Mouse (Mus musculus): ENCODE measurements around the gene Gna13. TPM values are rescaled to one million over a fixed set of nuclear protein-coding genes. Genes with fewer than 3 reads are reported as not detected.
A peak's percentile ranks its signal among the peaks of the same experiment; 100 is the strongest.

Gna13 gene
- total and polyA plus RNA-seq, 2 experiments from 2014 or later, result 44.4 to 55.0 TPM

GRCm38 (mm10) chr11:109425392-109426271 lies 63.0 kb downstream of the Gna13 start, which contains the start of gene Amz2:
Amz2 (plus strand) TSS chr11:109425946.
- Histone ChIP-seq H3K4me2 (ENCODE audit: low read depth, low read length) (peak within 1 kb of the TSS; percentile 75), H3K27ac (peak within 1 kb of the TSS; percentile 86), H3K4me3 (ENCODE audit: low read length) (peak within 1 kb of the TSS; percentile 65), H3K9me3 (ENCODE audit: low read length) (no peaks in the 10 kb centered on the region), H3K9ac (replicated peaks; ENCODE audit: low read length) (peak within 1 kb of the TSS; percentile 74), H3K4me1 (ENCODE audit: insufficient read depth, low read length) (peaks cover 4% of the 10 kb centered on the region; the same call in 1 of the 2 replicates), H3K36me3 (ENCODE audit: insufficient read depth, low read length) (peaks cover 9% of the 10 kb centered on the region; the same call in 1 of the 2 replicates), H3K27me3 (ENCODE audit: insufficient read depth, low read length) (no peaks in the 10 kb centered on the region)
- peak; percentile 81 for TF ChIP-seq CTCF (IDR thresholded peaks at IDR 0.05; ENCODE audit: low read depth)
- peak; percentile 96 for ATAC-seq
- DNase-seq (ENCODE audit: low spot score), result peak; percentile 99
- under 1% methylated on average over 64 of the region's 65 CpGs for WGBS

GRCm38 (mm10) chr11:109426272-109426586 lies 63.6 kb downstream of the Gna13 start:
- no peaks in the 10 kb centered on the region for H3K27me3 ChIP-seq (ENCODE audit: insufficient read depth, low read length)
- WGBS, result 0% methylated on average over 11 of the region's 11 CpGs
- no peak for TF ChIP-seq CTCF (IDR thresholded peaks at IDR 0.05; ENCODE audit: low read depth)
- no peak for DNase-seq (ENCODE audit: low spot score)
- no peaks in the 10 kb centered on the region for H3K9me3 ChIP-seq (ENCODE audit: low read length)
- H3K4me2 ChIP-seq (ENCODE audit: low read depth, low read length), result peak overlapping the region; percentile 75
- H3K36me3 ChIP-seq (ENCODE audit: insufficient read depth, low read length), result peaks cover 9% of the 10 kb centered on the region; the same call in 1 of the 2 replicates
- peak overlapping the region; percentile 65 for H3K4me3 ChIP-seq (ENCODE audit: low read length)
- peak overlapping the region; percentile 74 for H3K9ac ChIP-seq (replicated peaks; ENCODE audit: low read length)
- H3K4me1 ChIP-seq (ENCODE audit: insufficient read depth, low read length), result peaks cover 4% of the 10 kb centered on the region; the same call in 1 of the 2 replicates
- peak overlapping the region; percentile 86 for H3K27ac ChIP-seq
- no peak for ATAC-seq

GRCm38 (mm10) chr11:109427353-109427752 lies 64.7 kb downstream of the Gna13 start:
- no peak overlapping the region for H3K9ac ChIP-seq (replicated peaks; ENCODE audit: low read length)
- peaks cover 4% of the 10 kb centered on the region; the same call in 1 of the 2 replicates for H3K4me1 ChIP-seq (ENCODE audit: insufficient read depth, low read length)
- DNase-seq (ENCODE audit: low spot score) (no peak), ATAC-seq (no peak)
- peaks cover 9% of the 10 kb centered on the region; the same call in 1 of the 2 replicates for H3K36me3 ChIP-seq (ENCODE audit: insufficient read depth, low read length)
- over 99% methylated on average over 5 of the region's 5 CpGs for WGBS
- no peak overlapping the region for H3K27ac ChIP-seq
- peak overlapping the region; percentile 75; the same call in 1 of the 2 replicates for H3K4me2 ChIP-seq (ENCODE audit: low read depth, low read length)
- H3K9me3 ChIP-seq (ENCODE audit: low read length), result no peaks in the 10 kb centered on the region
- TF ChIP-seq CTCF (IDR thresholded peaks at IDR 0.05; ENCODE audit: low read depth), result no peak
- H3K27me3 ChIP-seq (ENCODE audit: insufficient read depth, low read length), result no peaks in the 10 kb centered on the region
- H3K4me3 ChIP-seq (ENCODE audit: low read length), result no peak overlapping the region

- H3K36me3 ChIP-seq (ENCODE audit: insufficient read depth, low read length), result peaks cover 32% of the 10 kb centered on the region; the same call in 1 of the 2 replicates
- no peak overlapping the region for H3K4me2 ChIP-seq (ENCODE audit: low read depth, low read length)
- no peak overlapping the region for H3K9ac ChIP-seq (replicated peaks; ENCODE audit: low read length)
- no peaks in the 10 kb centered on the region for H3K4me1 ChIP-seq (ENCODE audit: insufficient read depth, low read length)
- H3K4me3 ChIP-seq (ENCODE audit: low read length), result no peak overlapping the region
- 0 out of 2 replicates have a peak, but pooled peaks have one; percentile 2 for TF ChIP-seq CTCF (IDR thresholded peaks at IDR 0.05; ENCODE audit: low read depth)
- ATAC-seq (no peak), DNase-seq (ENCODE audit: low spot score) (no peak)
- no peak overlapping the region for H3K27ac ChIP-seq
- no peaks in the 10 kb centered on the region for H3K27me3 ChIP-seq (ENCODE audit: insufficient read depth, low read length)
- 95% methylated on average over 16 of the region's 16 CpGs for WGBS
- H3K9me3 ChIP-seq (ENCODE audit: low read length), result no peaks in the 10 kb centered on the region
Observed at GRCm38 (mm10) chr11:109434233-109434798, 71.7 kb downstream of the Gna13 start.

GRCm38 (mm10) chr11:109436889-109437288 lies 74.3 kb downstream of the Gna13 start:
- Histone ChIP-seq H3K27ac (no peak overlapping the region), H3K27me3 (ENCODE audit: insufficient read depth, low read length) (no peaks in the 10 kb centered on the region), H3K9me3 (ENCODE audit: low read length) (no peaks in the 10 kb centered on the region), H3K4me2 (ENCODE audit: low read depth, low read length) (no peak overlapping the region), H3K4me3 (ENCODE audit: low read length) (no peak overlapping the region), H3K9ac (replicated peaks; ENCODE audit: low read length) (no peak overlapping the region), H3K4me1 (ENCODE audit: insufficient read depth, low read length) (no peaks in the 10 kb centered on the region), H3K36me3 (ENCODE audit: insufficient read depth, low read length) (peaks cover 25% of the 10 kb centered on the region; the same call in 1 of the 2 replicates)
- WGBS, result 62% methylated on average over 8 of the region's 8 CpGs
- ATAC-seq (no peak), DNase-seq (ENCODE audit: low spot score) (no peak)
- no peak for TF ChIP-seq CTCF (IDR thresholded peaks at IDR 0.05; ENCODE audit: low read depth)

- Histone ChIP-seq H3K4me3 (ENCODE audit: low read length) (peak overlapping the region; percentile 46), H3K9ac (replicated peaks; ENCODE audit: low read length) (peak overlapping the region; percentile 56; the same call in 1 of the 2 replicates), H3K27me3 (ENCODE audit: insufficient read depth, low read length) (no peaks in the 10 kb centered on the region), H3K27ac (0 out of 2 replicates have a peak overlapping the region, but pooled peaks have one; percentile 8), H3K36me3 (ENCODE audit: insufficient read depth, low read length) (peaks cover 18% of the 10 kb centered on the region; the same call in 1 of the 2 replicates), H3K4me1 (ENCODE audit: insufficient read depth, low read length) (no peaks in the 10 kb centered on the region), H3K9me3 (ENCODE audit: low read length) (no peaks in the 10 kb centered on the region), H3K4me2 (ENCODE audit: low read depth, low read length) (peak overlapping the region; percentile 80)
- DNase-seq (ENCODE audit: low spot score), result no peak
- no peak for TF ChIP-seq CTCF (IDR thresholded peaks at IDR 0.05; ENCODE audit: low read depth)
- no peak; the same call in 1 of the 2 replicates for ATAC-seq
- WGBS, result 14% methylated on average over 5 of the region's 5 CpGs
Observed at GRCm38 (mm10) chr11:109439209-109439608, 76.6 kb downstream of the Gna13 start.

Measured in hindbrain, postnatal 0 days (tissue).